Mouse (Mus musculus): ENCODE measurements around the gene Ptpn1.

Gene Ptpn1

DNA sequence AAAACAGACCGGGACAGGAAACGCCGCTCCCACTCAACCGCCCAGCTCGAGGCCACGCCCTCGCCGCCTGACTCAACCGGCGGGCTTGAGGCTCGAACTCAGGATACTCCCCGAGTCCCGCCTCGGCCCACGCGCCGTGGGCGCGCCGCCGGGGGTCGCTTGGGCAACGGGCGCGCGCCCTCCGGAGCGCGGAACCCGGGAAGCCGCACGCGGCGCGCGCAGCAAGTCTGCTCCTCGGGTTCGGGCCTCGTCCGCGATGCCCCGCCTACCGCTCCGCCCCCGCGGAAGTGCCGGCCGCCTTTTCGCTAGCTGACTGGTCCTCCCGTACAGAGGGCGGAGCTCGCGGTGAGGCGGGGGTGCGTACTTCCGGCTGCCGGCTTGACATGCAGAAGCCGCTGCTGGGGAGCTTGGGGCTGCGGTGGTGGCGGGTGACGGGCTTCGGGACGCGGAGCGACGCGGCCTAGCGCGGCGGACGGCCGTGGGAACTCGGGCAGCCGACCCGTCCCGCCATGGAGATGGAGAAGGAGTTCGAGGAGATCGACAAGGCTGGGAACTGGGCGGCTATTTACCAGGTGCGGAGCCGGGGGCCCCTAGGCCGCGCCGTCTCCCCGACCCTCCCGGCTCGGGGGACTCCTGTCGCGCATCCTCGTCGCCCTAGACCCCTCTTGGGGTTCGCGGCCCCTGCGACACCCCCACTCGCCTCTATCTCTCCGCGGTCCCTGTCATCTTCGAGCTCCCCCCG, at the start of gene Ptpn1:
TSS of gene Ptpn1 (plus strand) at position 73 of the 742 bp plus-strand sequence.
- DNase-seq (ENCODE audit: low read depth, low spot score), result peak; percentile 99

DNA sequence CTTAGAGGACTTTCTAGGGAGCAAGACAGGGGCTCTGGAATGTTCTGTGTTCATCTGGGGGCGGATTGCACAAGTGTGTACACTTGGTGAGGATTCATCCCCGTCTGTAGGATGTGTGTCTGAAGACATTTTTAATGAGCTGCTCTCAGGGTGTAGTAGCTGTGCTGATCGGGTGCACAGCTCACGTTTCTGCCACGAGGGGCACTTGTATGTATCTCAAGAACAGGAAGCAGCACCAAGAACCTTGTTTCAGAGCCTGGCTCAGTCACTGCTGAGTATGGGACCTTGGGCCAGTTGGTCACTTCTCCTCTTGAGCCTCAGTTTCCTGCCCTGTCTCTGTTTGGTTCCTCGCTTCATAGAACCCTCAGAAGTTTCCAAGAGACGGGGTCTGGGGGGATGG, 45.4 kb upstream of the Ptpn1 start:
- peak; percentile 23 for DNase-seq (ENCODE audit: low read depth, low spot score)

DNA sequence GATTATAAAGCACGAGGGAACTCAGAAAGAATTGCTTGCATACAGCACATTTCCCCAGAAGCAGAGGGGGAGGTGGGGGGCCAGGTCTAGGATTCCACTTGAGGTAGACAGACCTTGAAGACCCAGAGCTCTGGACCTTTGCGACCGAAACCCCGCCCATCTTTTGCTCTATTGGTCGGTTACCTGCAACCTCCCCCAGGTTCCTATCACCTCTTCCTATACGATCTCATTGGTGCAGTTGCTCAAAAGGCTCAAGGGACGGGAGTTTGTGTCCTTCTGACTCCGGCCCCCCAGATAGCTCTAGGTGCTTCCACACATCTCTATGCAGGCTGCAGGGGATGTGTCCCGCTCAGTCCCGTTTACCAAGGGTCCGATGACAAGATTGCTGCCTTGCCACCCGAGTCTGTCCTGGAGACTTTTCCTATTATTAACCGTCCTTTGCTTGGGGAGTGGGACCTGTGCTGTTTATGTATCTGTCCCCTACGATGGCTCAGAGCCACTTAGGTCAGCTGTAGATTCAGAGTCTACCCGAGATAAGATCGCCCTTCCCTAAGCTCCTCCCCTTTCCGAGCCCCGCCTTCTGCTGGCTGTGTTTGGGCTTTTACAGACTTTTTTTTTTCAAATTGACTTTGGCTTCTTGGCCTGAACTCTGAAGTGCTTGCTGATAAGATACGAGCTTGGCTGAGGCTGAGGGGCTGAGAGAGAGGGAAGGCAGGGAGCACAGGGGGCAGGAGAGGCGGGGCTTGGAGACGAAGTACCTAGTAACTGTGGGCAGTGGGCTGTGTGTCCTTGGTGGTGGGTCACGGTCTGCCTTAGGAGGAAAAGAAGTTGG, 44.1 kb upstream of the Ptpn1 start:
- DNase-seq (ENCODE audit: low read depth, low spot score), result peak; percentile 80

DNA sequence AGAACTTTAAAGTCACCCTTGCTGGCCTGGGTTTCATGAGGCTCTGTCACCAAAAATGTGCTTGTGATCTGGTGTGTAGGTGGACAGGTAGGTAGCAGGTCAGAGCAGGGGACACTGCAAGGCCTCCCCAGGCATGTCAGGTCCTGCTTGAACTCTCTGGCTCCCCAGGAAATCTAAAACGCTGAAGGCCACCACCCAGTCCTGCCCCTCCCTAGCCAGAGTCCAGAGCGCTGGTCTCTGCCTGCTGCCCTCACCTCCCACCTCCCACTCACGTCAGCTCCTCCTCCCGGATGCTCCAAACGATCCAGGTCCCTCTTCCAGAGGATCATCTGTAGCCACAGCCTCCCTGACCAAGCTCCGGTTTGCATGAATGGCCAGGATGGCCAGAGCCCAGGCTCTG, 43.0 kb upstream of the Ptpn1 start:
- DNase-seq (ENCODE audit: low read depth, low spot score), result no peak

DNA sequence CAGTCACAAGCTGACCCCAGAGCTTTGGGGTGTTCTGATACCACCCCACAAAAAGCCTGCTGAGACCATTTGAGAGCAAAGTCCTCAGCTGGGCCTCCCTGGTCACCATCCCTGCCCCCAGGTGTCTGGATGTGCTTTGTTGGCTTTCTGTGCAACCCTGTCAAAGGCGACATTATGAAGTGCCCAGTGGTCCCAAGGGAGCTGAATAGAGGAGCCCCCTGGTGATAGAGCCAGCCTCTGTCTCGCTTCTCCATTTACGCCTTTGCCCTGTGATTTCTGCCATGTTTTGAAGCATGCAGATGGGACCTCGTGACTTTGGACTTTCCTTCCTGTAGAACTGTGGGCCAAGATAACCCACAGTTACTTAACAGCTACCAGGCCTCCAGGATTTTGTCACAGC, 42.0 kb upstream of the Ptpn1 start:
- no peak for DNase-seq (ENCODE audit: low read depth, low spot score)

DNA sequence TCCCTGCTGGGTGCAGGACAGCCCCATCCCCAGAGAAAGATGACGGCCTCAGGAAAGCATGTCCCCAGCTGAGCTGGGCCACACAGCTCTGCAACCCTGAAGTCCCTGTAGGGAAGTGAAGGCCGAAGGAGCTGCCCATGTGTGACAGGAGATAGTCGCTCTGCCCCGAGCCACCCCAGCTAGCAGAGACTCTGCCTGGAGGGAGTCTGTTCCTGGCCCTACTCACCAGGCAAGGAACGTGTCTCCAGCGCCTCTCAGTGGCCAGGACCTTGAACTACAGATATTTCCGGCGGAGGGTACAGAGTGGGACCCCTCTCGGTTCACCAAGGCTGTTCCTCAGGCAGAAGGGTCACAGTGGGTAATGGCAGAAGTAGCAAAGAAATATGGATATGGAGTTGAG, 39.9 kb upstream of the Ptpn1 start:
- peak; percentile 76 for DNase-seq (ENCODE audit: low read depth, low spot score)

DNA sequence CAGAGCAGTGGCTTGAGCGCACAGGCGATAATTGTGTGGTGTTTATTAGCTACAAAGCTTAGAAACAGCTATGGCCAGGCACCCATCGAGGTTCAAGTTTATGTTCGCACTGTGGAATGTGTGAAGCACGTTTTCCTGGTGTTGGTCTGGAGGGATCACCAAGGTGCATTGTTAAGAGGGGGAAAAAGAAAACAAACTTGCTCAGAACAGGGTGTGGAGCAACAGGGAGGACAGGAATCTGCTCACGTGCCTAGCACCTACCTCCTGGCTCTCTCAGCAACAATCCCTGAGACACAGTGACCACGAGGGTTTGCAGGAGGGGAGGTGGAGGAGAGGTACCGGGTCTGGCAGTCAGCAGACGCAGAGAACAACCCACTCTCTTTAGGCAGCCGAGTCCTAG, 38.2 kb upstream of the Ptpn1 start:
- DNase-seq (ENCODE audit: low read depth, low spot score), result no peak

DNA sequence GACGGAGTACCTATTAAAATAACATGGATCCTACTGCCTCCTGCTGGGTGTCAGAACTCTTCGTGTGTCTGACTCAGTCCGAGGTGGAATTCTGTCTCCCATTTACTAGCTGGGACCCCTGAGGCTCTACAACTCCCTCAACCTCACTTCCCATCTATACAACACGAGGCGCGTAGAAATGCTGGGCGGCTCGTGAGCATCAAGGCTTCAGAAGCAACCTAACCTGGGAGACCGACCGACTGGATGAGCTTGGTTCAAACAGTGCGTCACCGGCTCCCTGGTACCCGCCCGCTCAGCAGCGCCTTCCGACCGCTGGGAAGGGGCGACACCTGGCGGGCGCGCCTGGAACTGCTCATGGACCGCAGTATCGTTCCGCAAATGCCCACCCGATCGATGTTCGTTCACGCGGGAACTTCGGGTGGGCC, 36.9 kb upstream of the Ptpn1 start:
- DNase-seq (ENCODE audit: low read depth, low spot score), result peak; percentile 93

DNA sequence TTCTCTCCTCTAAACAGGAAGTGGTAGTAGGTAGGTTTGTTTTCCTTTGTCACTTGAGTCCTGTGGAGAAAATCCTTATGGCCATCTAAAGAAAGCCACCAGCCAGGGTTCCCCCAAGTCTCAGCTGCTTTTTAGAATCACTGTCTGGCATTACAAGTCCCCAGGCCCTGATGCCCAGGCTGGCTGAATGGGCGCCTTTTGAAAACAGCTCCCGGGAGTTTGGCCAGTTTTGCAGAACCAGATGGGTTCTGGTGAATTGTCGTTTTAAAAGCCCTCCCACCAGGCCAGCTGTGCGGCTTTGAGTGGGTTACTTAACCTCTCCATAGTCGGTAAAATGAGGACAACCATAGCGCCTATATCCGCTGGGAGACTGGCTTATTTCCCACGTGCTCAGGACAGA, 34.0 kb upstream of the Ptpn1 start:
- no peak for DNase-seq (ENCODE audit: low read depth, low spot score)

DNA sequence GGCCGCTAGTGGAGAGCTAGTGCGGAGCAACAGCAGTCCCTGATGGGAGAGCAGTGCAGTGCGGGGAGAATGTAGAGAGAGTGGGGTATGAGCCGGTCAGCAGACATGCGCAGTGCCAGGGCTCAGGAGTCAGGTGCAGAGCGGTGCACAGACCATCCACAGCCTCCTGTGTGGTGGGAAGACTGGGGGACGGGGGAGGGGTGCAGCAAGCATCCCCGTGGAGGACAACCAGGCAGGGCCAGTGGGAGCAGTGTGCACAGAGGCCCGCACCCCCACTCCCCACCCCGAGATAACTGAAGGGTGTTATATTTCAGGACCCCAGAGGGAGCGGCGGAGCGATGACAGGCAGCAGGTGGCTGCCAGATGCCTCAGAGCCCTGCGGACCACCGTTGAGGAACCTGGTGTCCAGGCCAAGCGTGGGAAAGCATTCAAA, 31.9 kb upstream of the Ptpn1 start:
- DNase-seq (ENCODE audit: low read depth, low spot score), result no peak

DNA sequence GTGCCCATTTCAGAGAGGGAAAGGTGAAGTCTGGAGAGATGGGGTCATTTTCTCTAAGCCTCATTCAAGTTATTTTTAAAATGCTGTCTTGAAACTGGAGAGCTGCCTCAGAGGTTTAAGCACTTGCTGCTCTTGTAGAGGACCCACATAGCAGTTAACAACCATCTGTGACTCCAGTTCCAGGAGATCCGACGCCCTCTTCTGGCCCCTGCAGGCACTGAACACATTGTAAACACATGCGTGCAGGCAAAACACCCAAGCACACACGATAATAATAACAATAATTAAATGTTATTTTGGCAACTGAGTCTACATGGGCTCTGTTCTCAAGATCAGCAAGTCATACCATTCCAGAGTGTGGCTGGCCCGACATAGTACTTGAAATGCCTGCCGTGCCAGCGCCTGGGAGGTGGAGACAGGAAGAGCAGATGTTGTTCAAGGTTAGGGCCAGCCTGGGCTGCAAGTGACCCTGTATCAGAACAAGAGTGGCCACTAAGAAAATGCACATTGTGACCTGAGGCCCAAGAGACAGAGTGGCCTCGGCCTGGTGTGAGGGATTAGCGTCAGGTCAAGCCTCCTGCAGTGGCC, 29.6 kb upstream of the Ptpn1 start:
- no peak for DNase-seq (ENCODE audit: low read depth, low spot score)

DNA sequence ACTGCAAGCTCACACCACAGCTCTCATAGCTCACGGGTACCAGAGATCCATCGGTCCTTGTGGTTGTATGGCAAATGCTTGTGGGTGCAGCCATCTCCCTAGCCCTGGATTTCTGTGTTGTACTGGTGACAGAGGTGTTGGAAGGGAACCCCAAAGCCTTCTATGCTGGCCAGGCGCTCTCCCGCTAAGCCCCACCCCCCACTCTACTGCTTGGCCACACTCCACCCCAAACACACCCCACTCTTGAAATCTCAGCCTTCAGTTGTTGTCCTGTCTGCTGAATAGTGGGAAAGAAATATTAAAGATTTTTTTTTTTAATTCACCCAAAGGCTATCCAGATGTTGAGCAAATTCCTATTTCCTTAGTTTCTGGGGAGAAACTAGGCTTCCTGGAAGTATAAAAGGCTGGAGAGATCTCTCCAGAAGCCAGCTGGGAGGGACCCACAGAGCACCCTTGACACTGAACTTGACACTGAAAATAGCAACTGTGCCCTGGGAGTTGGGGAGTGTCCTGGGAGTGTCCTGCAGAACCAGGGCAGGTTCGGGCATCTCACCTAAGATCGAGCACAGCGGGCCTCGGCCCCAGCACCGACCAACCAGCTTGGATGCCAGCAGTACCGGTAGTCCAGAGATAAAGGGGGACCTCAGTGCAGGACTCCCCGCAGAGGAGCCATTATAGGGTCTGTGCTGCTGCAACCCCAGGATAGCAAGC, 28.5 kb upstream of the Ptpn1 start:
- no peak for DNase-seq (ENCODE audit: low read depth, low spot score)

DNA sequence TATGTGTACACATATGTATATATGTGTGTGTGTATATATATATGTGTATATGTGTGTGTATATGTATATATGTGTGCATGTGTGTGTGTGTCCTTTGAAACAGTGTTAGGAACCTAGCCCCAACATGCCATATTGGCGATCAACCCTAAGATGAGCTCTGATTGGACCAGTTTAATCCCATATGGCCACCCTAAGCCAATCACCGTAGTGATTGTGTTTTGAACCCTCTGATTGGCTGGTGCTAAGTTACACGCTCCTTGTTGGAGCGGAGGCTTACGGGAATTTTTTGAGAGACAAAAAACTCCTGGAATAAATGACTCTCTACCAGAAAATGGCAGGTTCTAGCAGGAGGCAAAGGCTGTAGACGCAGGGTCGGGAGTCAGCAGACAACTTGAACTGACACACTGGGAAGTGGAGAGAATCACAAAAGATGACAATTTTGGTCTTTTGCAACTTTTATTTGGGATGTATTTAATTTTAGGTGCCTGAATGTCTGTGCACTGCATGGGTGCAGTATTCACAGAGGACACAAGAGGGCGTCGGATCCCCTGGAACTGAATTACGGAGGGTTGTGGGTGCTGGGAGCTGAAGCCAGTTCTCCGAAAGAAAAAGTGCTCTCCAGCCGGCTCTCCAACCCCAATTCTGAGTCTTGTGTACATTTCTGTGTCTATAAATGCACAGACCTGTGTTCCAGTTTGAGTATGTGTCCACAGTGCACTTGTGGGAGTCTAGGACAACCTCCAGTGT, 27.1 kb upstream of the Ptpn1 start:
- DNase-seq (ENCODE audit: low read depth, low spot score), result no peak

DNA sequence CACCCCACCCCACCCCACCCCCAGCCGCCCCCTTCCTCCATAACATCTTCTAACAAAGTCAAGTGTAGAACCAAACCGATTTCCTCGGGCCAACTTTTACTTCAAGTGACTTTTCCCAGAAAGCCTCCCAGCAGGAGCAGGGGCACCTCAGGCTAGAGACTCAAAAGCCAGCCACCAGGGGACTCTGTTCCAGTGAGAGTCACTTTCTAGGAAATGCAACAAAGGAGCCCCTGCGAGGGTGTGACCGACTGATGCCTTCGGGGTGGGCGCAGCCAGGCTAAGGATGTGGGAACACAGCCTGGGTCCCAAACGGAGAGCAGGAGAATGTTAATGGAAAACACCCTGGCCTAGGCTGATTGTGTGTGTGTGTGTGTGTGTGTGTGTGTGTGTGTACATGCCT, 26.3 kb upstream of the Ptpn1 start:
- DNase-seq (ENCODE audit: low read depth, low spot score), result no peak

DNA sequence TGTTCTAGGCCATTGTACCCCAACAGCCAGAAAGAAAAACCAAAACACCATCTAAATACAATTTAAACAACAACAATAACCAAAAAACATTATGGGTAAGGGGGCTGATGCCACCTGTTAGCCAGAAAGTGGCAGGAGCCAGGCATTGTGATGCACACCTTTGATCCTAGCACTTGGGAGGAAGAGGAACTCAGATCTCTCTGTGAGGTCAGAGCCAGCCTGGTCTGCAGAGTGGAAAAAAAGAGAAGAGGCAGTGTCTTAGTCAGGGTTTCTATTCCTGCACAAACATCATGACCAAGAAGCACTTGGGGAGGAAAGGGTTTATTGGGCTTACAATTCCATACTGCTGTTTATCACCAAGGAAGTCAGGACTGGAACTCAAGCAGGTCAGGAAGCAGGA, 25.1 kb upstream of the Ptpn1 start:
- DNase-seq (ENCODE audit: low read depth, low spot score), result no peak

DNA sequence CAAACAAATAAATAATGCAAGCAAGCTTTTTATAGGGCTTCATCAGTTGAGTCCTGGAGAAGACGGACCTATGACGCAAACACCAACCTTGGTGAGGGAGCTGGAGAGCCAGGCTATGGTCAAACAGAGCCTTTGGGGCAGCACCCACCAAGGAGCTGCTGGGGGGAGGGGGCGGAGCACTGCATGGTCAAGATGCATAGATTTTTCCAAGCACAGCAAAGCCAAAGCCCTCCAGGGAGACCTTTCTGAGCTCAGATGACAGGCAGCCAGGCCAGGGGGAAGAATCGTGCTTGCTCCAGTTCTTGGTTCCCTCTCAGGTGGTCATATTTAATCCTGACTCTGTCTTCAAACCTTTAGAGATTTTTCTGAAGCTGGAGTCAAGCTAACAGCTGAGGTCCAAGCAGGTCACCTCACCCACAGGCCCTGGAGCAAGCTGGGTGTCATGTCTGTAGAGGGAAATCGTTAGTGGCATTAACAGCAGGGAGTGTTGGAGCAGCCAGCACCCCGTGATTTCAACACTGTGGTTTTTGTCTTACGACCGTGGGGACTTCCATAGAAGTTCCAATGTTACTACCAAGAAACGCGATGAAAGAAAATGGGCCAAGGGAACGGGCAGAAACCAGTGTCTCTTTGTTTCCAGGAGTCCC, 22.2 kb upstream of the Ptpn1 start:
- DNase-seq (ENCODE audit: low read depth, low spot score), result peak; percentile 44

DNA sequence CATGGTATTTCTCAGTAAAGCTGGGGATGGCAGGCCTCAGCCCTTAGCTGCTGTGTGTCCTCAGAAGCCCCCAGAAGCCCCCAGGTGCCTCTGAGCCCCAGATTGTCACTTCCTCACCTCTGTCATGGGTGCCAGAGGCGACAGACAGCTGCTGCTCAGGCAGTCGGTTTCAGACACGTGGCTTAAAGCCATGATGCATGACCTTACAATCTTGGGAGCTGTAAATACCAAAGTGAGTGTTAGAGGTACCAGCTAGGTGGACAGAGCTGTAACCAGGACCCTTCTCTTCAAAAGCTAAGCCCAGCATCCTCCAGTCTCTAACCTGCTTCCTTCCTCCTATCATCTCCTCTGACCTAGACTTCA, 21.7 kb upstream of the Ptpn1 start:
- DNase-seq (ENCODE audit: low read depth, low spot score), result no peak

DNA sequence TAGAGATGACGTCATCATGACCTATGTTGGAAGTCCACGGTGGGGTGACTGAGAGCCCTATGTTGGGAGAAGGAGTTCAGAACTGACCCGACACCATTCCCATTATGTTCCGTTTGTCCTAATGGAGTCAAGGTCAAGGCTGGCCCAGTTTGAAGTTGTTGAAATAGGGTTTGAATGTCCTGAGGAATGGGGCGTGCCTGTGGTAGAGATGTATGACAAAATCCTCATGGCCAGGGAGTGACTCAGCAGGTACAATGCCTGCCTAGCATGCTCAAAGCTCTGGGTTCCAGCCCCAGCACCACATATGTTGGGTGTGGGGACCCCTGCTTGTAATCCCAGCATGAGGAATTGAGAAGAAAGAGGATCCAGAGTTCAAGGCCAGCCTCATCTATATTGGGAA, 20.3 kb upstream of the Ptpn1 start:
- DNase-seq (ENCODE audit: low read depth, low spot score), result no peak

DNA sequence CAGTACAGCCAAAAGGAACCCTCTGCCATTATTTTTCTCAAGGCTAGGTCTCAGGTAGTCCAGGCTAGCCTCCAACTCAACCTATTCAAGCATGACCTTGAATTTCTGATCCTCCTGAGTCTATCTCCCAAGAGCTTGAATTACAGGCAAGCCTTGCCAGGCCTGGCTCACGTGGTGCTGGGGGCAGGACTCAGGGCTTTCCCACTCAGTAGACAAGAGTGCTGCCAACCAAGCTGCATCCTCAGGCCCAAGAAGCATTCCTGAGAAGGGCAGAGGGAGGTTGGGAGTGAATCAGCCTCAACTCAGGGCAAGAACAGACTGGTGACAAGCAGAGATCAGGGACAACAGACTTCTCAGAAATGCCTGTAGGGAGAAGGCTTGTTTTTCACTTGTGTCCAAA, 12.8 kb upstream of the Ptpn1 start:
- DNase-seq (ENCODE audit: low read depth, low spot score), result no peak

DNA sequence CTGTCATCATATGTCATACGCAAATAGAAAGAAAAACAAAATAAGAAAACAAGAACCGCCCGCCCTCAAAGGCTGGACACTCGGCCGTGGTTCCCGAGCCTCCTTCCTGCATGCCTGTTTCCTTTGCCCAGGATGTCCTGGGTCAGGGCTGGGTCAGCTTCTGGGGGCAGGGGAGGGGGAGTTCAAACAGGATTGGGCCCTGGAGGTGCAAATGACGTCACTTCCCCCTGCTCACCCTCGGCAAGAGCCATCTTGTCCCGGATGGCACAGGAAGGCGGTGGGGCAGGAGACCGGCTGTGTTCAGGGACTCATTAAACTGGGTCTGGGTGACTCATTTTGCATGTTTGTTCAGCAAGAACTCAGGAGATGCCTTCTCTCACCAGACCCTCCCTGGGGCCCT, 11.8 kb upstream of the Ptpn1 start:
- DNase-seq (ENCODE audit: low read depth, low spot score), result no peak

DNA sequence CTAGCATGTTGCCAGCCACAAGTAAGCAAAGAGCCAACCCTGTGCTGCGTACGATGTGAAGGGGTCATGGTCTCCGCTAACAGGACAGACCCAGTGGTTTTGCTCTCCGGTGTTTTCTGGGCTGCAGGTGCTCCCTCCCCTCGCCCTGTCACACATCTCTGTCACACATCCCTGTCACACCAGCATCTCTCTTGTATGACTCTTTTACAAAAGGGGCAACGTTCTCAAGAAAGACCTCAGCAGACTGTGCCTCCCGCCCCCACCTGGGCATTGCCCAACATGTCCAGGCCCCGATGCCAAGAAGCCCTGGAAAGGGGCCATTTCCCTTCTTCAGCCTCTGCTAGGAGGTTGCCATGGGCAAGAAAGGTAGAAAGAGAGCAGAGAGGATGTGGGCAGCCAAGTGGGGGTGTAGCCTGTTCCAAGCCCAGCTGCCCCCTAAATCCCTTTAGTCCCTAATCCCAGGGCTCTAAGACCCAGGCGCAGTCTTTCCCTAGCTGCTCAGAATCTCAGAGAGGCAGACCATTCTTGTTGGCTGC, 10.8 kb upstream of the Ptpn1 start:
- DNase-seq (ENCODE audit: low read depth, low spot score), result no peak

Data from CD4-positive, CD25-positive, alpha-beta regulatory T cell, adult 2 months (primary cell).